Mouse (Mus musculus): Measurements from ENCODE around the gene Ift46. TPM values are rescaled to one million over a fixed set of nuclear protein-coding genes. Genes with fewer than 3 reads are reported as not detected.

Gene Ift46
- polyA plus RNA-seq (2017; shearing (Covaris generic)): 45.7 TPM

GRCm38 (mm10) chr9:44767101-44768028 lies at the start of gene Ift46, which contains the start of gene Arcn1:
Ift46 (plus strand) TSS chr9:44767908.
Arcn1 (minus strand) TSS chr9:44767845.

GRCm38 (mm10) chr9:44734524-44735494 lies 32.9 kb upstream of the Ift46 start, which contains the start of gene Phldb1:
Phldb1 (minus strand) TSS chr9:44735198.

GRCm38 (mm10) chr9:44799102-44799957 lies 31.6 kb downstream of the Ift46 start, which contains the start of gene Tmem25:
Tmem25 (minus strand) TSS chr9:44799307.

GRCm38 (mm10) chr9:44802808-44803450 lies 35.2 kb downstream of the Ift46 start, which contains the start of gene Ttc36:
Ttc36 (minus strand) TSS chr9:44803072.

Other genes starting within 250 kb of the Ift46 start
- gene Cxcr5, start 206.0 kb upstream of the Ift46 start, polyA plus RNA-seq (2017; shearing (Covaris generic)): 127 TPM
- gene Ddx6, start 163.0 kb upstream of the Ift46 start, polyA plus RNA-seq (2017; shearing (Covaris generic)): 45.6 TPM
- not detected for gene Treh, start 94.7 kb upstream of the Ift46 start, polyA plus RNA-seq (2017; shearing (Covaris generic))
- 0.49 TPM for gene Phldb1, start 32.7 kb upstream of the Ift46 start, polyA plus RNA-seq (2017; shearing (Covaris generic))
- 137 TPM for gene Arcn1, start 63 bp upstream of the Ift46 start, polyA plus RNA-seq (2017; shearing (Covaris generic))
- gene Tmem25, start 31.4 kb downstream of the Ift46 start, polyA plus RNA-seq (2017; shearing (Covaris generic)): 0.26 TPM
- not detected for gene Ttc36, start 35.2 kb downstream of the Ift46 start, polyA plus RNA-seq (2017; shearing (Covaris generic))
- gene Kmt2a, start 113.4 kb downstream of the Ift46 start, polyA plus RNA-seq (2017; shearing (Covaris generic)): 30.4 TPM
- 370 TPM for gene Atp5l, start 152.8 kb downstream of the Ift46 start, polyA plus RNA-seq (2017; shearing (Covaris generic))
- 62.5 TPM for gene Ube4a, start 197.7 kb downstream of the Ift46 start, polyA plus RNA-seq (2017; shearing (Covaris generic))
- 1,490 TPM for gene Cd3g, start 212.5 kb downstream of the Ift46 start, polyA plus RNA-seq (2017; shearing (Covaris generic))
- gene Cd3d, start 213.9 kb downstream of the Ift46 start, polyA plus RNA-seq (2017; shearing (Covaris generic)): 1,073 TPM
- 1,566 TPM for gene Cd3e, start 241.7 kb downstream of the Ift46 start, polyA plus RNA-seq (2017; shearing (Covaris generic))

Measured in activated CD4-positive, CD25-positive, alpha-beta regulatory T cell, adult 9 weeks (primary cell).